Mouse (Mus musculus): ENCODE measurements around the gene Bcr.

GRCm38 (mm10) chr10:75157713-75158112 lies 97.3 kb downstream of the Bcr start:
- TF ChIP-seq GATA1 (IDR thresholded peaks at IDR 0.05; ENCODE audit: borderline replicate concordance, low read length) (no peak), FLI1 (IDR thresholded peaks at IDR 0.05; ENCODE audit: low read length) (no peak)
